Mouse (Mus musculus) urinary bladder, postnatal 4 days (tissue): ENCODE measurements around the gene Gm20715.
"Not testable (repeated sequence)": the region's sequence is repeated elsewhere in the genome, so short reads cannot be mapped to it uniquely, and the experiment has no call there.

Experiments used
- DNase-seq, 2 experiments: peaks; one replicate each; pipeline ENCODE4 v3.0.0; 2021 to 2022; ENCODE audit warnings: low spot score in 2 of 2

The Gm20715 gene

GRCm38 (mm10) chr7:6410043-6410442 is at the start of gene Gm20715:
Gene Gm20715, plus strand, starts transcription at chr7:6410277.
- DNase-seq: peak; percentile 88 to 96

- DNase-seq: no peak
These were observed 49.5 kb upstream of the Gm20715 start for GRCm38 (mm10) chr7:6360477-6361060.

DNA sequence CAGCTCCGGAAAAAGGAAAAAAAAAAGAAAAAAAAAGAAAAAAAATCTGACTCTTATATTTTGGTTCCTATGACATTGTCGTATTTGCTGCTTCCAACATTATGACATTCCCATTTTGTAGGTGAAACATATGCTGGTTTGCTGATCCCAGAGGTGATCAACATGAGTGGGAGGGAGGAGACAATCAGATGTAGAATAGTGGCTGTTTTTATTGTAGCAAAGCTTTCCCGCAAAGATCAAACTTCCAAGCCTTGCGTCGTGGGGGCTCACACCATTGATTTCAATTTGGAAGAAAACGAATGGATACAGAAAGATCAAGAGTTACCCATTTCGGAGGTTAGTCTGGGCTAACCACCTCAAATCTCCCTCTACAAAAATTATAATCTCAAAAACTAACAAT is 48.3 kb upstream of the Gm20715 start:
- DNase-seq: no peak

- DNase-seq: peak; percentile 98 to 99
These were observed 47.6 kb upstream of the Gm20715 start for GRCm38 (mm10) chr7:6362268-6363046.

GRCm38 (mm10) chr7:6363047-6363488 is 47.0 kb upstream of the Gm20715 start, which contains the start of gene Zfp78:
Gene Zfp78, plus strand, starts transcription at chr7:6363280.
- peak in 1 of 2 experiments; percentile 76 for DNase-seq

DNA sequence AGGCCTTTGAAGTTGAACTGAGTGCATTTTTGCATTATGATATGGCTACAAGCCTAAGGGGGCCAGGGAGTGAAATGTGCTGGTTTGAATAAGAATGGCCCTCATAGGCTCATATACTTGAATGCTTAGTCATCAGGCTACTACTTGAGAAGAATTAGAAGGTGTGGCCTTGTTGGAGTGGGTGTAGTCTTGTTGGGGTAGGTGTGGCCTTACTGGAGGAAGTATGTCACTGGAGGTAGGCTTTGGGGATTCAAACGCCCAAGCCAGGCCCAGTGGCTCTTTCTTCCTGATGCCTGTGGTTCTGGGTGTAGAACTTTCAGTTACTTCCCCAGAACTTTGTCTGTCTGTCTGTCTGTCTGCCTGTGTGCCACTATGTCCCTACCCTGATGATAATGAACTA is 45.3 kb upstream of the Gm20715 start:
- no peak for DNase-seq

GRCm38 (mm10) chr7:6367185-6367584 is 42.9 kb upstream of the Gm20715 start:
- no peak for DNase-seq

DNA sequence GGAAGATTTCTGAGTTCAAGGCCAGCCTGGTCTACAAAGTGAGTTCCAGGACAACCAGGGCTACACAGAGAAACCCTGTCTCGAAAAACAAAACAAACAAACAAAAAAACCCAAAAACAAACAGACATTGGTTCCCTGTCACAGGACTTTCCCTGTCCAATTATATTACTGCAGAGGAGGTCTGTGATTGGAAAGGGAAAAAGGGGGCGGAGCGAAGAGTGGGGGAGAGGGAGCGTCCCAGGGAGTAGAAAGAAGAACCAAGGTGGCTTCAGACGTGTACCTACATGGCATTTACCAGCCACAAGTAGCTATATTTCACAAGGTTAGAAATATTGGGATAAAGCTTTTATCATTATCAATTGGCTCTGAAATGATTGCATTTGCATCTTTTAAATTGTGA is 41.9 kb upstream of the Gm20715 start:
- DNase-seq: not testable (repeated sequence)

DNA sequence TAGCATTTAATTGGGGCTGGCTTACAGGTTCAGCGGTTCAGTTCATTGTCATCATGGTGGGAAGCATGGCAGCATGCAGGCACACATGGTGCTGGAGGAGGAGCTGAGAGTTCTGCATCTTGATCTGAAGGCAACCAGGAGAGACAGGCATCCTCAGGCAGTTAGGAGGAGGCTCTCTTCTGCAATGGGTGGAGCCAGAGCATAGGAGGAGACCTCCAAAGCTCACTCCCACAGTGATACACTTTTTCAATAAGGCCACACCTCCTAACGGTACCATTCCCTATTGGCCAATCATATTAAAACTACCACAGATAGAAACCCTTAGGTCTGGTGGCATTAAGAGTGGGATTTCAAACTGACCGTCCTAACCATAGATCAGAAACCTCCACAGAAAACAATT is 40.6 kb upstream of the Gm20715 start:
- DNase-seq: no peak

DNA sequence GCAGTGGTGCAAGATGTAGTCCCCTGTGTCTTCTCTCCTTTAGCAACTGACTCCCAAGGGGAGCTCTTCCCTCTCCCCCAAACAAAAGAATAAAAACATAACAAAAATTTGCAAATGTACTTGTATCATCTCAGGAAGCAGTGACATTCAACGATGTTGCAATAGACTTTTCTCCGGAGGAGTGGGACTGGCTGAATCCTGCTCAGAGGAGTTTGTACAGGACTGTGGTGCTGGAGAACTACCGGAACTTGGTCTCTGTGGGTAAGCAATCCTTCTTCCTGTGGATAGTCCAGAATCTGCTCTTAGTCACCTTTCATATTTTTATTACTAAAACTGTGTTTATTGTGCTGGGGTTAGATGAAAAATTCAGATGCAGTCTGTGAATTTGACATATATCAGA is 37.1 kb upstream of the Gm20715 start:
- DNase-seq: no peak

DNA sequence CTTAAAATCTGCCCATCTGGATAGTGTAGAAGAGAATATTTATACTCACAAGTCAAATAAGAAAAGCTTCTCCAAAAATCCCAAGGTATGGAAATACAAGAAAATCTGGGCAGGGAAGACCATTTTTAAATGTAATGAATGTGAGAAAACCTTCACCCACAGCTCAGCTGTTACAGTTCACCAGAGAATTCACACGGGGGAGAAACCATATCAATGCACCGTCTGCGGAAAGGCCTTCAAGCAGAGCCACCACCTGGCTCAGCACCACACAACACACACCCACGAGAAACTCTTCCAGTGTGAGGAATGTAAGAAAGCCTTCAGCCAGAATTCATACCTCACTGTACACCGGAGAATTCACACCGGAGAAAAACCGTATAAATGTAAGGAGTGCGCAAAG is 31.6 kb upstream of the Gm20715 start:
- no peak for DNase-seq

DNA sequence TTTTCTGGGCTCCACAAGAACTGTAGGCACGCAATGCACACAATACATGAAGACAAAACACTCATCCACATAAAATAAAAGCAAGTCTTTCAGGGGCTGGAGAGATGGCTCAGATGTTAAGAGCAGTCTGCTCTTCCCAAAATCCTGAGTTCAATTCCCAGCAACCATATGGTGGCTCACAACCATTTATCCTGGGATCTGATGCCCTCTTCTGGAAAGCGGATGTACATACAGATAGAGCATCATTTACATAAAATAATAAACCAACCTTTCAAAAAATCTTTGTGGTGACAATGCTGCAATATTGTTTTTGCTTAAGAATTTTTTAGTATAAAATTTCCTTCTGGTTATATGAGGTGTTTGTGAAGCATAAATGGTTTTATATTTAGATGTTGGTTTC is 28.6 kb upstream of the Gm20715 start:
- DNase-seq: no peak

DNA sequence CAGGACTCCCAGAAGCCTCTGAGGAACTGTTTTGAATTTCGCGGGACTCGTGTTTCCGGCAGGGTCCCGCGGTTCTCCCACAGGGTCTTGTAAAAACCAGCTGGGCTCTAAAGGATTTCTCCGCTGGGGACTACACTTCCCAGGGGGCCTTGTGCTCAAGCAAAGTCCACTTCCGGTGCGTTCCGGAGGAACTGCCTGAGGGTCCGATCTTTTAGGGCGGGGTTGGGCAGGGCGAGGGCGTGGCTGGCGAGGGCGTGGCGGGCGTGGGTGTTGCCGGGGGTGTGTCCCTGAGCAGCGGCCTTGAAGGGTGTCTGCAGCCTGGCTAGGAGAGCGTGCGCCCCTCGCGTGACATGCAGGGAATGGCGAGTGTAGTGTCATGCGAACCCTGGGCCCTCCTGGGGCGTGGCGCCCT is 27.0 kb upstream of the Gm20715 start, which contains the start of gene Zfp28:
Gene Zfp28 (plus strand): TSS at position 252 of the 412 bp plus-strand sequence.
- peak; percentile 91 to 94 for DNase-seq

- DNase-seq: no peak
These were observed 26.1 kb upstream of the Gm20715 start for GRCm38 (mm10) chr7:6384011-6384410.

- DNase-seq: no peak
These were observed 23.1 kb upstream of the Gm20715 start for GRCm38 (mm10) chr7:6386995-6387394.

DNA sequence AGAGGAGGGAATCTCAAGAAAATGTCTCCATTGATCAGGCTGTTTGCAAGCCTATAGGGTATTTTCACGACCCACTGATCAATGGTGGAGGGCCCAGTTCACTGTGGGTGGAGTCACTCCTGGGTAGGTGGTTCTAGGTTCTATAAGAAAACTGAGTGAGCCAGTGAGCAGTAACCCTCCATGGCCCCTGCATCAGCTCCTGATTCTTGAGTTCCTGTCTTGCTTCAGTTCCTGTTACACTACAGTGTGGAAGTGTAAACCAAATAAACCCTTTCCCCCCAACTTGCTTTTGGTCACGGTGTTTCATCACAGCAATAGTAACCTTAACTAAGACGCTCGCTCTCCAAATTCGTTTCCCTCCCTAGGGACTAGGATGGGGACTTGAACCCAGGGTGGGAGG is 21.1 kb upstream of the Gm20715 start:
- no peak for DNase-seq

GRCm38 (mm10) chr7:6389449-6389848 is 20.6 kb upstream of the Gm20715 start:
- no peak for DNase-seq

DNA sequence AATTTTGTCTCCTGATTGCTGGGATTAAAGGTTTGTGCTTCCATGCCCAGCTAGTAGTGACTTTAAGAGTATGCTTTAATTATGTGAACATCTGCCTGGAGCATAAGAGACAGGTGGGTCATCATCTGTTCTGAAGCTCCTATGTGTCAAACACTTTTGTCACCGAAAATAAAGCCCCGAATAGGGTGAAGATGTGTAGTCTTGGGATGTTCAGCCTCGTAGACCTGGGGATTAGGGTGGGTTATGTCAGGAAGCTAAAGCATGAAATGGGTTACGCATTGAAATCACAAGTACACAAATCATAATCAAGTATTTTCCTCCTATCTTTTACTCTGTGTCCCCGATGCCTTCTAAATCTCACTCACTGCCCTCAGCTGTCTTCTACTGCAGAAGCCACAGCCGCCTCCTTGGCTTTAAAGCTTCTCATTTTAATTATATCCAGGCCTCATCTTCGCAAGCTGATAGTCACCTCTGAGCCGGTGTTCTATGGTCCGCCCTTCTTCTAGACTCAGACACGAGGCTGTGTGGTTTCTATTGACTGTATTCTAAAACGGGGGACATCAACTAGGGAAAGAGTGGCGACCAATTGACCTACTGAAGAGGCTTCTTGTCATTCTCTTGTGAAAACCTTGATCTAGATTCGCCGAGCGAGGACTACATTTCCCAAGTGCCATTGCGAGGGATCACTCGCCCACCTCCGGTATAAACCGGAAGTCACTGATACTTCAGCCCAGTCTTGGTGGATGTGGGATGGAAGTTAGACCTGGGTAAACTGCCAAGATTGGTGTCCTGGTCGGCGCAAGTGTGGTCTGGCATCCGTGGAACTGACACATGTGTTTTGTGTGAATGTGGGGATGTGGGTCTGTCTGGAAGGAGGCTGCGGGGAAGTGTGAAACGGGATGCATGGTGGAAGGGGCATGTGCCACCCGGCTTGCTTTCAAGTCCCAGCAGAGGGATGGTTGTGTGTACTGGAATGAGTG is 11.8 kb upstream of the Gm20715 start, which contains the start of gene Smim17:
Gene Smim17 (plus strand): TSS at position 720 of the 980 bp plus-strand sequence.
- DNase-seq: peak in 1 of 2 experiments; percentile 18

GRCm38 (mm10) chr7:6414626-6415441 is 4.8 kb downstream of the Gm20715 start:
- DNase-seq: no peak

GRCm38 (mm10) chr7:6415442-6415787 is 5.3 kb downstream of the Gm20715 start:
- DNase-seq: no peak

GRCm38 (mm10) chr7:6419894-6420293 is 9.8 kb downstream of the Gm20715 start:
- DNase-seq: no peak
